Mouse (Mus musculus): Measurements from ENCODE around the gene Marveld1. TPM values are rescaled to one million over a fixed set of nuclear protein-coding genes. Genes with fewer than 3 reads are reported as not detected.
A peak's percentile ranks its signal among the peaks of the same experiment; 100 is the strongest.

Gene Marveld1
- total RNA-seq (2021), result 10 to 100 TPM; 42.0 to 46.4 TPM
- long read RNA-seq, experiment 1, transcript Marveld1-201 (2 exons, 3,066 nt), result major isoform, 45 of 48 reads
- long read RNA-seq, experiment 1, partial matches to known transcripts, result 0 of 48 reads
- long read RNA-seq, experiment 1, other reads (novel, unspliced or antisense), result 1 of 48 reads
- long read RNA-seq, experiment 2, transcript Marveld1-201 (2 exons, 3,066 nt), result major isoform, 25 of 28 reads
- long read RNA-seq, experiment 2, partial matches to known transcripts, result 1 of 28 reads
- long read RNA-seq, experiment 2, other reads (novel, unspliced or antisense), result 1 of 28 reads

GRCm38 (mm10) chr19:42147170-42147768, at the start of gene Marveld1:
Marveld1 (plus strand) TSS chr19:42147400.
- peak; percentile 88 for DNase-seq

GRCm38 (mm10) chr19:42099406-42099805, 47.8 kb upstream of the Marveld1 start:
- no peak for DNase-seq

- DNase-seq, result no peak
These were observed 42.5 kb upstream of the Marveld1 start for GRCm38 (mm10) chr19:42104681-42105080.

DNA sequence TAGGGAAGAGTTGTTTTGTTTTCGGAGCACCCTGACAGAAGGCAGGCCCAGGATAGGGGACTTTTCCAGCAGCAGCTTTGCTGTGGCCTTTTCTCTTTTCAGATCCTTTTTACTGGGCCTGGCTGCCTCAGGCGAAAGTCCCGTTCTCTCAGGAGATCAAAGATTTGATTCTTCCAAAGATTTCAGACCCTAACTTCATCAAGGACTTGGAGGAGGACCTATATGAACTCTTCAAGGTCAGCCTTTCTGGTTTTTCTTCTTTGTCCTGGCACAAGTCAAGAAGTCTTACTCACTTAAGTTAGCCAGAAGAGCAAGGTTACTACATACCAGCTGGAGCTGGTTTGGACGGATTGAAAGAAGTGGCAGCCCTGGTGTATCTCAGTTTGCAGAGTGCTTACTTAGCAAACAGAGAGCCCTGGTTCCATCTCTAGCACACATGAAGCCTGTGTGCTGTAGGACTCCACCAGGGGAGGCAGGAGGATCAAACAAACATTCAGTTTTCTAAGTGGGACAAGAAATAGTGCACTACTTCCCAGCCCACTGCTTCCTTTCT, 31.3 kb upstream of the Marveld1 start:
- no peak for DNase-seq

DNA sequence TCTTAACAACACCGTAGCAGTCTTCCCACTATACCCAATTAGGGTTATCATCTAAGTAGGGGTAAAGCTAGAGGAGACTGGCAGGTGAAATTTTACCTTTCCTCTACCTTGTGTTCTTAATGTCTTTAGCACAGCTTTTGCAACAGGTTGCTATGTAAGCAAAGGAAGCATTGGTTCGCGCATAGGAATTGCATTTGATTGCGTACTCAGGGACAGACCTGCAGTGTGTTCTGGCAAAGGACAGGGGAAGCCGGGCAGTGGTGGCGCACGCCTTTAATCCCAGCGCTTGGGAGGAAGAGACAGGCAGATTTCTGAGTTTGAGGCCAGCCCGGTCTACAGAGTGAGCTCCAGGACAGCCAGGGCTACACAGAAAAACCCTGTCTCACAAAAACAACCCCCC, 29.1 kb upstream of the Marveld1 start:
- no peak for DNase-seq

DNA sequence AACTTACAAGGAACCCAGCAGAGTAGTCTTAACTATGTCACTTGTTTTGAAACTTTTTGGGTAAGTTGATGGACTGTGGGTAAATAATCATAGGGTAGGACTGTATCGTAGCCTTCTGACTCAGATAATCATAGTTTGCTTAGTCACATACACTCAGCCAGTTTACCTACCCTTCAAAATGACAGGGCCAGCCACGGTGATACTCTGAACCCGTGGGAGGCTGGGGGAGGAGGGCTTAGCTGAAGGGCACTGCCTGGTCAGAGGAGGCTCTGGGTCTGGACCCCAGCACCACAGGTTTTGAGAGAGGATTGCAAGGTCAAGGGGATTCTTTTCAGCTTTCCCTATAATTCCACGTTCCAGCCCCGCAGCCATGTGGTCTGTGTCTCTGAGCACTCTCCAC, 28.6 kb upstream of the Marveld1 start:
- no peak for DNase-seq

GRCm38 (mm10) chr19:42120451-42120850, 26.7 kb upstream of the Marveld1 start:
- peak; percentile 33 for DNase-seq

GRCm38 (mm10) chr19:42124684-42125083, 22.5 kb upstream of the Marveld1 start:
- no peak for DNase-seq

- no peak for DNase-seq
These were observed 21.5 kb upstream of the Marveld1 start for GRCm38 (mm10) chr19:42125501-42126218.

DNA sequence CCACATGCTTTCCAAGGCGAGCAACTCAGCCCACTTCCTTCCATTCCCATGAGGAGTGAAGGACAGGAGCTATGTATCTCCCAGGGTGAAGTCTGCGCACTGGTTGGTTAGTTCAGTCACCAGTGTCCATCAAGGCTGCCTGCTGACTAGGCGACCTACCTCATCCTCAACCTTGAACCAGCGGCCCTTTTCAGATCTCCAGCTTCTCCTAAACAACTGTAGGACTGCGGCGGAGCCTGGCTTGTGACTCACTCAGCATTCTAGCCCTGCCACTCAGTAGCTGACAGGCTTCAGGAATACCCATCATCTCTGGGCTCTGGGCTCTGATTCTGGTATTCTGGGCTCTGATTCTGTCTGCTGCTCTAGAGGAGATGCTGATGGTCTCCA, 21.0 kb upstream of the Marveld1 start:
- DNase-seq, result peak; percentile 45

GRCm38 (mm10) chr19:42127024-42127423, 20.2 kb upstream of the Marveld1 start:
- no peak for DNase-seq

DNA sequence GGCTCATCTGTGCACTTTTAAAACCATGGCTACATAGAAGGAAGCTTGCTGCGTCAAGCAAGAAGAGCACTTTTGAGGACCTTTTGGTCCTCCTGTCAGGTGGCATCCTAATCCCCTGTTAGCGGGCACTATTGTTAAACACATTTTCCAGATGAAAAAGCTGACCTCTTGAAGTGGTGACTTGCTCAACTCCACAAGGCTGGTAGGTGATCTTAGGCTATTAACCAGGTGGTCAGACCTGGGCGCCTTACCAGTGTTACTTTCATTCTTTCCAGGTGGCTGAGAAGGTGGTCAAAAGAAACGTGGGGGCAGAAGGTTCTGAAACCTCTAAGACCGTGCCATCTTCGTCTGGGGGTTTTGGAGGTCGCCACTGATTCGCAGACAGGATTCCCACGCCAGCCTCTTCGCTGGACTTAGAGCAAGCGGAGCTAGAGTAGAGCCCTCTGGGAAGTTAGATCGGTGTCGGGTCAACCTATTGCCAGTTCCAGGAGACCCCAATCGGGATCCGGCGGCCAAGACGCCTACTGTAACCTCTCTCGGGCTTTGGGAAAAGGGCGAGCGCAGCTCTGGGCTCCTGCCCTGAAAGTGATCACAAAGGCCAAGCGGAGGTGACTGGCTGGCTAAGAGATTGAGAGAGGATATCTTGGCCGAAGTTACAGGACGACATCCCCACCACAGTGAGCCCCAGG, 19.0 kb upstream of the Marveld1 start:
- DNase-seq, result no peak

GRCm38 (mm10) chr19:42128787-42129508, 18.3 kb upstream of the Marveld1 start, which contains the start of gene Avpi1:
Avpi1 (minus strand) TSS chr19:42129059.
- DNase-seq, result peak; percentile 98

DNA sequence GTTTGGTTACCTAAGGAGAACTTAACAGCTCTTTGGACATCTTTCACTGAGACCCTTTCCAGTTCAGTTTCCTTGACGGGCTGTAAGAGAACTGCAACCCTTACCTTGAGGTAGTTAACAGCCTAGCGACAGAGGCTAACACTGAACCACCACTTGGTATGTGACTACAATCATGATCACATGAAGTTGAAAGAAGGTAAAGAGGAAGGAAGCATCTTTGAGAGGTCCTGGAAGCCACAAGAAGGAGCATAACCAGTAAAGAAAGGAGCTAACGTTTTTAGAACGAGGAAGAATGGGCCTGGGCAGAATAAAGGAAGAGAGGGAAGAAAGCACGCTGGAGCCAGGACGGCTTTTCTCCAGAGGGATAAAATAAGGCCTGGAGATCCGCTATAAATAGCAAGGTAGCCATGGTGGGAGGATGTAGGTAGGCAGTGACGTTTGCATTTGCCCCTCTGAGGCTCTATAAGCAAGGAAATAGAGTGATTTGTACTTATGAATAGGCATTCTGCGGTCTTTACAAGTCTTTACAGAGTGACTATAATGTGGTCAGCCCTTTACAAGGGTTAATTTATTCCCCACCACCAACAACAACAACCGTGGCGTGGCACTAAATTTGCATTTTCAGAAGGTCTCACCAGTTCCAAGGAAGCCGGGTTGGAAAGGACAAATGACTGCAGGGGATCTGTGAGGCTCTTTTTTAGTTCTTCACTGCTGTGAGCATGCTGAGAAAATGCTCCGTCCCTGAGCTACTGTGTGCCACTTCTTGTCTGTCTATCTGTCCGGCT, 17.5 kb upstream of the Marveld1 start:
- no peak for DNase-seq

DNA sequence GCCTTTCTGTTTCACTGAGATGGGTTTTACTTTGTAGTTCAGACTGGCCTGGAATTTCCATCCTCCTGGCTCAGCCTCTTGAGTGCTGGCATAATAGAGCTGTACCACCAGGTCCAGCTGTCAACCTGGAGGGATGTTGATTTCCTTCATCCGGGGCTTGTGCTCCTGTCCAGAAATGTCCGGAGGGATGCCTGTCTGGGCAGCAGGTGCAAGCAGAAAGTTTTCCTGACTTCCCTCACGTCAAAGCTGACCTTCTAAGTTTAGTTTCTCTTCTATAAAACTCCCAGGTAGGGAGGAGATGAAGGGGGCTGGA, 16.9 kb upstream of the Marveld1 start:
- no peak for DNase-seq

GRCm38 (mm10) chr19:42131101-42131500, 16.1 kb upstream of the Marveld1 start:
- no peak for DNase-seq

DNA sequence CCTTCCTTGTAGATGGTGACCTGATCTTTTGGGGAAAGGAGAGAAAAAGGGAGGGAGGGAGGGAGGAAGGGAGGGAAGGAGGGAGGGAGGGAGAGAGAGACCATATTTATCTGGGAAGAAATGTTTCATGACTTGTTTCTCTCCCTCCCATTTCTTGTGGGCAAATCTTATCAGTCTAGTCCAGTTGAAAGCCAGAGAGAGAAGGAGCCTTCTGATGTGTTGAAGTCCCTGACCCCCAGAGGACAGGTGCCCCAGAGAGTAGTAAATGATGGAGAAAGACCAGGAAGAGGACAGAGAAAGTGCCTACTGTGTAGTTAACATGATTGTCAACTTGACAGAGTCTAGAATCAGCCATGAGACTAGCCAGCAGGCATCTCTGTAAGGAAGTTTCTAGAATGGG, 12.1 kb upstream of the Marveld1 start:
- no peak for DNase-seq

- no peak for DNase-seq
These were observed 11.1 kb upstream of the Marveld1 start for GRCm38 (mm10) chr19:42136126-42136525.

GRCm38 (mm10) chr19:42137167-42137672, 10.0 kb upstream of the Marveld1 start:
- no peak for DNase-seq

- no peak for DNase-seq
These were observed 8.5 kb upstream of the Marveld1 start for GRCm38 (mm10) chr19:42138517-42139285.

Measured in adrenal gland, postnatal 10 days (tissue).